Mouse (Mus musculus) hindbrain, embryonic 15.5 days (tissue): ENCODE data around the gene Pgpep1l. TPM values are rescaled to one million over a fixed set of nuclear protein-coding genes. Genes with fewer than 3 reads are reported as not detected.

Experiments used
- ATAC-seq: fragments of 200-750 bp; cut with Nextera tagmentation; 2 replicates; pipeline ENCODE4 v1.8.0; 2017; ENCODE audit warnings: low read depth, moderate number of reproducible peaks, moderate TSS enrichment; ENCODE audit not compliant: low FRiP score
- H3K27ac ChIP-seq: fragments of 300-500 bp; sonication (generic); replicated peaks from 2 replicates; pipeline ENCODE4 v1.5.1; 2015; ENCODE audit warnings: mild to moderate bottlenecking, inconsistent platforms
- H3K27me3 ChIP-seq: fragments of 300-500 bp; sonication (generic); 2 replicates; pipeline ENCODE4 v1.6.1; 2015; ENCODE audit warnings: control low read depth, inconsistent platforms
- H3K36me3 ChIP-seq: fragments of 300-500 bp; sonication (generic); 2 replicates; pipeline ENCODE4 v1.6.1; 2015; ENCODE audit warnings: control low read depth, inconsistent platforms
- H3K4me1 ChIP-seq: fragments of 300-500 bp; sonication (generic); replicated peaks from 2 replicates; pipeline ENCODE4 v1.6.1; 2015; ENCODE audit warnings: control low read depth, inconsistent platforms
- H3K4me2 ChIP-seq: fragments of 300-500 bp; sonication (generic); 2 replicates; pipeline ENCODE4 v1.6.1; 2015; ENCODE audit warnings: moderate library complexity, mild to moderate bottlenecking, inconsistent platforms
- H3K4me3 ChIP-seq: fragments of 300-500 bp; sonication (generic); 2 replicates; pipeline ENCODE4 v1.5.1; 2015; ENCODE audit warnings: mild to moderate bottlenecking, inconsistent platforms
- H3K9ac ChIP-seq: fragments of 300-500 bp; sonication (generic); 2 replicates; pipeline ENCODE4 v1.6.1; 2015; ENCODE audit warnings: inconsistent platforms
- H3K9me3 ChIP-seq: fragments of 300-500 bp; sonication (generic); 2 replicates; pipeline ENCODE4 v1.6.1; 2016; ENCODE audit warnings: control low read depth, inconsistent platforms
- WGBS: fragments of 180-500 bp; shearing (Covaris S2); methylation state at CpG from one replicate; pipeline ENCODE4 v1.1.7; 2015; 5-methylcytosine and 5-hydroxymethylcytosine counted together
- polyA plus RNA-seq: library from polyadenylated mRNA; unstranded; fragments of >200 nt; fragmentation: Nextera tagmentation; extraction: Ambion mirVana; gene quantifications from 2 replicates; pipeline ENCODE4 v1.2.1, GENCODE M21; 2015

Pgpep1l gene
- not detected in 2 replicates for polyA plus RNA-seq

- 0 out of 2 replicates have a peak, but pooled peaks cover 7% of the 10 kb centered on the region for H3K27me3 ChIP-seq
- no peaks in the 10 kb centered on the region for H3K9me3 ChIP-seq
- no peak within 1 kb of the TSS for H3K27ac ChIP-seq
- peak; percentile 59 for ATAC-seq
- 7% methylated on average over 25 of the region's 25 CpGs for WGBS
- peaks cover 17% of the 10 kb centered on the region for H3K4me1 ChIP-seq
- peak within 1 kb of the TSS; percentile 32 for H3K4me3 ChIP-seq
- H3K4me2 ChIP-seq = peak within 1 kb of the TSS; percentile 65
- no peaks in the 10 kb centered on the region for H3K36me3 ChIP-seq
- no peak within 1 kb of the TSS for H3K9ac ChIP-seq
Observed at GRCm38 (mm10) chr7:68264028-68264453, at the start of gene Pgpep1l. Gene Pgpep1l (minus strand): TSS chr7:68264233.

DNA sequence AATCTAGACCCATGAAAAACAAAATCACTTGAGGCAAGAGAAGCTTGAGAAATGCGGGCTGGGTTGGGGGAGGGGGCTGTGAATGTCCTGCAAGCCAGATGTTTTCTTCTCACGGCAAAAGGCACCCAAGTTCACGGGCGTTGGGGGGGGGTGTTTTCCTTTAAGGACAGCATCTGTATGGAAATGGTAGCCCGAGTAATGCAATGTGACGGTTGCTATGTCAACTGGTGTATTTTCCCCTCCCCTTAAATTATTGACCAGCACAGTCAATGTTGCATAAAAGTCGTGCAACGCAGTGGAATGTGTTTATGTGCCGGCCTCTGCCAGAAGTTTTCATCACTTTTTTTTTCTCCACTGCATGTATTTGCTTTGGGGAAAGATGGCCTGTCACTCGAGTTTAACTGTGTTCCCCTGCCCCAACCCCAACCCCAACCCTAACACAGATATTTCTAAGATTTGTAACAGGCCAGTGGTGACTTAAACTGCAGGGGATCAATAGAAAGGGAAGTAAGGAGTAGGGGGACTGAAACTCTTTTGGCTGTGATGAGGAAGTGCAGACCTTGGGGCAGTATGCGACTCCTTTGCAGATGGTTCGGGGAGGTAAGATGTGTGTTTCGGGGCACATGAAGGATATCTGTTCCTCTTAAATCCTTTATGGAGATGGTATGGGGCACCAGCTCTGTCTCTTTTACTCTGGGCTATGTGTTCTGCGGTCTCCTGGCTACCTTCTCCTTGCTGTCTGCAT, 49.2 kb upstream of the Pgpep1l start:
- H3K27me3 ChIP-seq = no peaks in the 10 kb centered on the region
- no peaks in the 10 kb centered on the region for H3K36me3 ChIP-seq
- no peak overlapping the region for H3K27ac ChIP-seq
- no peaks in the 10 kb centered on the region for H3K9me3 ChIP-seq
- H3K4me3 ChIP-seq = no peak overlapping the region
- ATAC-seq = no peak
- 68% methylated on average over 14 of the region's 14 CpGs for WGBS
- no peak overlapping the region for H3K4me2 ChIP-seq
- no peak overlapping the region for H3K9ac ChIP-seq
- H3K4me1 ChIP-seq = no peaks in the 10 kb centered on the region

DNA sequence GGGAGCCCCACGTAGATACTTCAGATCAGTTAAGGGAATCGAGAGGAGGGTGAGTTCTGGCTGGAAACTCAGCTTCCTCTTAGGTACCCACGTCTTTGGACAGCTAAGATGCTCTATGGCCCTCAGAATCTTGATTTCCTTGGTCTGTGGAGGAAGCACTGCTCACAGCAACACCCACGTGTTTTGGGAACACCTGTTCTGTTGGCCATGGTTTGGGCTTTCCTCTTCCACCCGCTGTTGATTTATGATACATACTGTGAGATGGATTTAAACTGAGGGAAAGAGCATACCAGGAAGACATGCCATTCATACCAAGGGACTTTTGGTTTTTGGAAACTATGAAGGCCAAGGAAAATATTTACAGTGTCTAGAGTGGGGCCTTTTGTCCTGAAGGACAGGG, 48.4 kb upstream of the Pgpep1l start:
- Histone ChIP-seq H3K9me3 (no peaks in the 10 kb centered on the region), H3K9ac (no peak overlapping the region), H3K27ac (no peak overlapping the region), H3K27me3 (no peaks in the 10 kb centered on the region), H3K36me3 (no peaks in the 10 kb centered on the region), H3K4me1 (no peaks in the 10 kb centered on the region), H3K4me3 (no peak overlapping the region), H3K4me2 (no peak overlapping the region)
- WGBS = 88% methylated on average over 5 of the region's 5 CpGs
- ATAC-seq = no peak

GRCm38 (mm10) chr7:68311469-68311868, 47.4 kb upstream of the Pgpep1l start:
- Histone ChIP-seq H3K4me1 (no peaks in the 10 kb centered on the region), H3K36me3 (no peaks in the 10 kb centered on the region), H3K9ac (no peak overlapping the region), H3K27me3 (no peaks in the 10 kb centered on the region), H3K4me3 (no peak overlapping the region), H3K4me2 (no peak overlapping the region), H3K9me3 (no peaks in the 10 kb centered on the region), H3K27ac (no peak overlapping the region)
- WGBS = 85% methylated on average over 6 of the region's 6 CpGs
- no peak for ATAC-seq

GRCm38 (mm10) chr7:68306756-68307155, 42.7 kb upstream of the Pgpep1l start:
- no peaks in the 10 kb centered on the region for H3K9me3 ChIP-seq
- no peaks in the 10 kb centered on the region for H3K36me3 ChIP-seq
- no peak overlapping the region for H3K4me3 ChIP-seq
- ATAC-seq = no peak
- no peak overlapping the region for H3K27ac ChIP-seq
- H3K4me2 ChIP-seq = no peak overlapping the region
- no peaks in the 10 kb centered on the region for H3K27me3 ChIP-seq
- H3K9ac ChIP-seq = no peak overlapping the region
- H3K4me1 ChIP-seq = 0 out of 2 replicates have a peak, but pooled peaks cover 4% of the 10 kb centered on the region
- 84% methylated on average over 8 of the region's 8 CpGs for WGBS

GRCm38 (mm10) chr7:68305781-68306575, 41.9 kb upstream of the Pgpep1l start:
- Histone ChIP-seq H3K9ac (no peak overlapping the region), H3K9me3 (no peaks in the 10 kb centered on the region), H3K27ac (no peak overlapping the region), H3K4me1 (0 out of 2 replicates have a peak, but pooled peaks cover 4% of the 10 kb centered on the region), H3K4me2 (no peak overlapping the region), H3K4me3 (no peak overlapping the region), H3K36me3 (no peaks in the 10 kb centered on the region), H3K27me3 (no peaks in the 10 kb centered on the region)
- WGBS = 46% methylated on average over 11 of the region's 11 CpGs
- ATAC-seq = no peak

- no peak overlapping the region for H3K9ac ChIP-seq
- no peak overlapping the region for H3K4me2 ChIP-seq
- H3K9me3 ChIP-seq = no peaks in the 10 kb centered on the region
- H3K4me3 ChIP-seq = no peak overlapping the region
- 74% methylated on average over 6 of the region's 6 CpGs for WGBS
- no peak overlapping the region for H3K27ac ChIP-seq
- H3K27me3 ChIP-seq = no peaks in the 10 kb centered on the region
- no peaks in the 10 kb centered on the region for H3K36me3 ChIP-seq
- ATAC-seq = no peak
- H3K4me1 ChIP-seq = 0 out of 2 replicates have a peak, but pooled peaks cover 4% of the 10 kb centered on the region
Observed at GRCm38 (mm10) chr7:68303685-68304084, 39.7 kb upstream of the Pgpep1l start.

GRCm38 (mm10) chr7:68302586-68303433, 38.8 kb upstream of the Pgpep1l start:
- Histone ChIP-seq H3K36me3 (no peaks in the 10 kb centered on the region), H3K9ac (no peak overlapping the region), H3K27me3 (no peaks in the 10 kb centered on the region), H3K4me3 (0 out of 2 replicates have a peak overlapping the region, but pooled peaks have one; percentile 6), H3K27ac (no peak overlapping the region), H3K9me3 (no peaks in the 10 kb centered on the region), H3K4me1 (0 out of 2 replicates have a peak, but pooled peaks cover 4% of the 10 kb centered on the region), H3K4me2 (peak overlapping the region; percentile 34)
- peak; percentile 78; the same call in 1 of the 2 replicates for ATAC-seq
- WGBS = 29% methylated on average over 18 of the region's 18 CpGs

DNA sequence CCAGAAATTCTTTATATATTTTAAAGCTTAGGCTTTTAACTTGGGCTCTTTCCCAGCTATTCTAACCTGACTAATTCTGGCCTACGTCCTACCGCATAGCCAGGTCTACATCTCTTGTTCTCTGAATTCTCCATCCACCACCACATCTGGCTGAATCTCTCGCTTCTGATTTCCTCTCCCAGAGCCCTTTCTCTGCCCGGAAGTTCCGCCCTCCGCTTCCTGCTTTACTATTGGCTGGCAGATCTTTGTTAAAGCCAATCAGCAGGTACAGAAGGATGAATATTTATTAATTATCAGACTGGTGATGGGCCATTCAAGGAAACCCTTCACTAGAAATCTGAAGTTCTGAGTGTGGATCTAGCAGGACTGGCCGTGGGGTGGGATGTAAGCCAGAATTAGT, 37.1 kb upstream of the Pgpep1l start:
- Histone ChIP-seq H3K27me3 (no peaks in the 10 kb centered on the region), H3K9ac (no peak overlapping the region), H3K4me3 (no peak overlapping the region), H3K4me1 (0 out of 2 replicates have a peak, but pooled peaks cover 4% of the 10 kb centered on the region), H3K27ac (no peak overlapping the region), H3K4me2 (no peak overlapping the region), H3K9me3 (no peaks in the 10 kb centered on the region), H3K36me3 (no peaks in the 10 kb centered on the region)
- 83% methylated on average over 7 of the region's 7 CpGs for WGBS
- no peak for ATAC-seq

DNA sequence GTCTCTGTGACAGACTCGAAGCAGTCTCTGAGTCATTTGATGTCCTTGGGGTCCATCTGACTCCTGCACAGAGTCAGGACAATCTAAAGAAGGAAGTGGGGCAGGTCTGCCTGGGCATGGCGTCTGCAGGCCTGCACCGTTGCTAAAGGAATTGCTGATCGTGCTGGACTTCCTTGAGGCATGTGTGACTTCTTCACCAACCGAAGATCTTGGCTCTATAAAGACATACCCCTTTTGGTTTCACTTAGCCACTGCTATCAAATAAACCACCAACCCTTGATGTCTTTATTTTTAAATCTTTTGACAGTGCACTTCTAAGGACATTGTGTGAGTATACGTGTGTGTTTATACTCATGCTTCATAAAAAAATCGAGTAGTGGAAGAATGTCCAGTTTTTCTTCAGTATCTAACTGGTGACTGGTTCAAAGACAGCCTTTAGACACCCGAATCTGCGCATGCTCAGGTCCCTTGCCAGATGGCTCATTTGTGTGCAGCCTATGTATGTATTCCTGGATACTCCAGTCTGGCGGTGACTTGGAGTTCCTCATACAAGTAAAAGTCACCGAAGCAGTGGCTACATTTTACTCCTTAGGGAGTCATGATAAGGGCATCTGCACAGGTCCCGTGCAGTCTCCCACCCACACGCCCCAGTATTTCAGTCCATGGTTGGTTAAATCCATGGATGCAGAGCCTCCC, 34.5 kb upstream of the Pgpep1l start:
- ATAC-seq = no peak
- WGBS = 86% methylated on average over 13 of the region's 13 CpGs
- no peaks in the 10 kb centered on the region for H3K9me3 ChIP-seq

DNA sequence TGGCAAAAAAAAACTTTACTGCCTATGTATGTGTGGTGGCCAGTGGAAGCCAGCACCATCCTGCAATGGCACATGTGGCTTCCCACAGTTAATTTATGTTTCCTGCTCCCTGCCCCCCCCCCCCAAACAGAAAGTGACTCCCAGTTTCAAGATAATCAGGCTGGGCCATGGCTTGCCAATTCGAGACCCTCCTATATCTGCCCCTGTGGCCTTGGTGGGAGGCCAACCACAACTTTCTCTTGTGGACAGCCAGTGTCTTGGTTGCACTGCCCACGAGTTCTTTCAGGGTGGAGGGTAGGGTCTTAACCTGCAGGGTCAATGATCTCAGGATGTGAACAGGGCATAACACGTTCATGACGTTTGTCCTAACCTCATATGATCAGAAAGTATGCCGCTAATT, 32.5 kb upstream of the Pgpep1l start:
- 88% methylated on average over 5 of the region's 5 CpGs for WGBS

More for the DNA sequence above, 34.5 kb upstream of the Pgpep1l start:
- H3K27ac ChIP-seq = no peak overlapping the region
- no peaks in the 10 kb centered on the region for H3K36me3 ChIP-seq
- H3K4me1 ChIP-seq = 0 out of 2 replicates have a peak, but pooled peaks cover 4% of the 10 kb centered on the region
- H3K4me2 ChIP-seq = no peak overlapping the region
- H3K27me3 ChIP-seq = no peaks in the 10 kb centered on the region
- H3K4me3 ChIP-seq = no peak overlapping the region
- H3K9ac ChIP-seq = no peak overlapping the region

More for the DNA sequence above, 32.5 kb upstream of the Pgpep1l start:
- no peak for ATAC-seq
- no peaks in the 10 kb centered on the region for H3K36me3 ChIP-seq
- no peak overlapping the region for H3K9ac ChIP-seq
- H3K9me3 ChIP-seq = no peaks in the 10 kb centered on the region
- H3K27ac ChIP-seq = no peak overlapping the region
- H3K4me1 ChIP-seq = no peaks in the 10 kb centered on the region
- H3K4me3 ChIP-seq = no peak overlapping the region
- no peak overlapping the region for H3K4me2 ChIP-seq
- H3K27me3 ChIP-seq = no peaks in the 10 kb centered on the region
